Mouse (Mus musculus) cerebellum, postnatal 4 days (tissue): Measurements from ENCODE around the gene Fyco1.
"Not testable (repeated sequence)": the region's sequence is repeated elsewhere in the genome, so short reads cannot be mapped to it uniquely, and the experiment has no call there.

Experiments used
- DNase-seq, 2 experiments: peaks; one replicate each; pipeline ENCODE4 v3.0.0; 2022; ENCODE audit warnings: low spot score in 2 of 2, mixed read lengths in 1 of 2

Gene Fyco1

GRCm38 (mm10) chr9:123814821-123815220 lies 36.9 kb downstream of the Fyco1 start:
- DNase-seq = no peak

- no peak for DNase-seq
Measured at GRCm38 (mm10) chr9:123814326-123814725, 37.4 kb downstream of the Fyco1 start.

DNA sequence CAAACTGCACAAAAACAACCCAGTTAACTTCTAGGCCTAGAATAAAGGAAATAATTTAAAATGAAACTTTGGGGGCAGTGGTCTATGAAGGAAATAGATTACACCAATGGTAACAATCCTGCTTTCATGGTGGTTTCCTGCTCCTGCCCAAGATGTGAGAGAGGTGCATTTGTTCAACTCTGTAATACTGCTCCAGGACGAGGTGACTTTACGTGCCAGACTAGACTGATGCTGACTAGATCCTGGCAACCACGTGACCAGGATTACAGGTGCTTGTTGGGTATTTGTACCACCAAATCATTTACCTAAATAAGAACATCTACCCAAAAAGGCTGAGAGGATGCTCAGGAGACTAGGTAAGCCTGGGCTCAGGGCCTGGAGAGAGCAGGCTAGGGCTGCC lies 39.9 kb downstream of the Fyco1 start:
- no peak for DNase-seq

- no peak for DNase-seq
Measured at GRCm38 (mm10) chr9:123808583-123808982, 43.1 kb downstream of the Fyco1 start.

DNA sequence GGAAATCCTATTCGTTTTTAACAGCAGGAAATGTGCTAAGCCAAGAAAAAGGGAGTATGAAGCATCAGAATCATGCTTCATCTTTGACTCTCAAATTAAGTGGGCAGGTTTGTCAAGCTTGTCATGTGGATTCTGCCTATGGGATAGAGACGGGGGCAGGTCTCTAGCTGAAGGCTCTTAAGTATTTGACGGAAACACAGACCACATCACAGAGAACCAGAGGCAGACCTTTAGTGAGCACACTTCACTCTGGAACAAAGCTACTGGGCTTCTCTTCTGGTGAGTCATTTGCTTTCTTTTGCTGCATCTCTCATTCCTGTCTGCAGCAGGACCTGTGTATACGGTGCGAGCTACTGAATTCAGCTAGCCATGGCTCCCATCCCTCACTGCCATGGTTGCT lies 45.4 kb downstream of the Fyco1 start, which contains the start of gene Cxcr6:
Gene Cxcr6, plus strand, starts transcription at position 209 of the 400 bp plus-strand sequence.
- DNase-seq = no peak

- DNase-seq = no peak
Measured at GRCm38 (mm10) chr9:123805241-123805640, 46.5 kb downstream of the Fyco1 start.

GRCm38 (mm10) chr9:123802896-123803295 lies 48.8 kb downstream of the Fyco1 start:
- DNase-seq = no peak

- no peak for DNase-seq
Measured at GRCm38 (mm10) chr9:123802421-123802820, 49.3 kb downstream of the Fyco1 start.

- DNase-seq = no peak
Measured at GRCm38 (mm10) chr9:123801527-123801926, 50.2 kb downstream of the Fyco1 start.

- peak in 1 of 2 experiments; percentile 30 for DNase-seq
Measured at GRCm38 (mm10) chr9:123796174-123796573, 55.5 kb downstream of the Fyco1 start.

DNA sequence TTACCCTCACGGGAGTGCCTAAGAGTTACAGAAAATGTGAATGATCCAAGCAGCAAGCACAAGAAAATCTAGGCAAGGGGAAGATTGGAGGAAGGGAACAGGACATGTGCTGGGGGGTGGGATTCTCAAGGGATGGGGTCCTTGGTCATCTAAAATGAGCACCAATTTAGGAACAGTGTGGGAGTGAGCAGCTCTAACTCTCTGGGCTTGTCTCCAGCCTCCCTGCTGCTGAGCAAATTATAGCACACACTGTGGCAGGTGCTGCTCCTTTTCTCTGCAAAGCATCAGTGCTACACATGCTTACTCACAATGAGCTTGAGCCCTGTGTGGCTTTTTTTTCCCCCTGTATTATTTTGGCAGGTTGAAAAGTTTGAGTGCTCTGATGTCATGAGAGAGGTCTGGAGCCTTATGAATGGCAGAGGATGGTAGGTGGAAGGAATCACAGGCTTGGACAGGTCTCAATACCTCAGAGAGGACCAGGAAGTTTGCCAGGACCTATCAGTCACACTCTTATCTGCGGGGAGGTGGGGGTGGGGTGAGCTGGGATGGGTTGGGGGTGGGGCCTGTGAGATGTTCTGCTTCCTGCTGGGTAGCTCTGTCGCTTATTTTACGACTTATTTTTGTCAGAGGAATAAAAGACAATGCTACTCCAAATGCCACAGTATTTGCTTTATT lies 62.7 kb downstream of the Fyco1 start:
- no peak for DNase-seq

GRCm38 (mm10) chr9:123773299-123773698 lies 78.4 kb downstream of the Fyco1 start:
- not testable (repeated sequence) for DNase-seq

GRCm38 (mm10) chr9:123769532-123769931 lies 82.2 kb downstream of the Fyco1 start:
- no peak for DNase-seq

DNA sequence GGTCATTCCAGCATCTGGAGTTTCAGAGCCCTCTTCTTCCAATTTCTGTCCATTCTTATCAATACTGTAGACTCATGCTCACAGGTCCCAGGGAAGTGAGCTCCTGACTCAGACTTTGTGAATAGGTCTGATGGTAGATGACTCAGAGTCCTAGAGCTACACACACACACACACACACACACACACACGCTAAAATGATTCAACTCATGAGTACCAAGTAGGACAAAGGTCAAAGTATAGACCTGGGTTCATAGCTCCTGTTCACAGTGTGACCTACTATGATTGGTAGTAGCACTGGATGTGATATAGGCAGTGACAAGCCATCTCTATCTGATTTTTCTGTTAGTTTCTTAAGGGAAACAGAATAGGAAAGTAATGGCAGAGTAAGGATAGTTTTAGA lies 83.3 kb downstream of the Fyco1 start:
- DNase-seq = no peak

DNA sequence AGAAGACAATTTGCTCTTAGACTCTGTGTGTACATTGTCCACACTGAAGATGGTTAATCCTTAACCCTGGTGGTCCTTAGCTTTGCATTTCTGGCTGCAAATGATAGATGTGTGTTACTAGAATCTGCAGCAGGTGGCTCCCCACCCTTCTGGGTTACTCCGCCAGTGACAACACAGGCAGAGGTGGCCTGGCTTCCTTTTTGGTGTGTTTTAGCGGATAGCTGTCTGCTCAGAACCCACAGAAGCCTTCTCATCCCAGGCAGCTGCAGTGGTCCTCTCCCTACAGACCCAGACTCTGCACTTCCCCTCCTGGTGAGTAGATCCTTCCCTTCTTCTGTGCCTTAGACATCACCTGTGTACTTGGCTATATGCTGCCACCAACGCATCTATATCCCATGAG lies 84.7 kb downstream of the Fyco1 start:
- no peak for DNase-seq

DNA sequence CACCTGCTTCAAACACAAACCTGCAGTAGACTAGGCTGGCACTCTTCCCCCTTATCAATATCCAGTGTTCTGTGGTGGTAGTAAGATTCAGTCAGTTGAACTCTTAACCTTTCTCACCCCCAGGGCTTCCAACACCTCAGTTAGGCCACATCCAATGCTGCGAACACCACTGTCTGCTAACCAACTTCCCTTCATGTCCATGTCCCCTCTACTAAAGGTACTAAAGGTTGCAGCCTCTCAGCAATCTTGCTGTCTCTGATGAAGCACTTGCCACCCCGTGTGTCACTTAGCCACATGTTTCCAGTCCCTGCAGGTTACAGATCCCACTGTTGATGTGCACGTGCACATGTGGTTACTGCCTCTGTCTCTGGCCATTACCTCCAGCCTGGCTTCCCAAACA lies 87.9 kb downstream of the Fyco1 start:
- DNase-seq = no peak

- no peak for DNase-seq
Measured at GRCm38 (mm10) chr9:123762886-123763285, 88.8 kb downstream of the Fyco1 start.

DNA sequence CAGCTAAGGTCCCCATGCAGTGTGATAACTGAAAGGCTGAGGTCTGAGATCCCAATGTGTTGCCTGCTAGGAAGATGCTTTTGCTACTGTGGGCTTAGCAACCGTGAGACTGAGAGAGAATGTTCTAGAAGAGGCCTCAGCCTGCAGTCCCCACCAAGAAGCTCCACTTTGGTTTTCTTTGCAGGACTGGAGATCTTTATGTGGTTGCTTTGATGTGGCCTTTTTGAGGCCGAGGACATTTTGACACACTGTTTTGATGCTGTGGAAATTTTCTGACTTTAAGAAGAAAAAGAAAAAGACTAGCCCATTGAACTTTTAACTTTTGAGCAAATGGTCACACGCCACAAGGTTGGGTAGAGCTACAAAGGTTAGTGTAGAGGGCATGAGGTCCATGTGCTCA lies 90.9 kb downstream of the Fyco1 start:
- no peak for DNase-seq

DNA sequence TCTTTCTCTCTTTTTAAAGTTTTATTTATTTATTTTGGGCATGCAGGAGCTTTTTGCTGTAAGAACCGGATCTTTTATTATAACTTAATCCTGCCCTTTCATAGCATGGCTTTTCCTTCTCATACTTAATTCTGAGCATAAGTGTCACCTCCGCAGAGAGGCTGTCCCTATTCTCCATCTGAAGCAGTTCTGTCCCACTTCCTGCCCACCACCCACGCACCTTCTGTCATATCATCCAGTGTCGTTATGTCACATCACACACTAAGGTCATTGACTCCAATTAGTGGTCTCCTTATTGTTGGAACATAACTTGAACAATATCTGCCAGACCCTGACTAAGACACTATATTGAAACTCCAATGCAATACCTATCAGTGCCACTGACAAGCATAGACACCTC lies 93.1 kb downstream of the Fyco1 start:
- DNase-seq = no peak

DNA sequence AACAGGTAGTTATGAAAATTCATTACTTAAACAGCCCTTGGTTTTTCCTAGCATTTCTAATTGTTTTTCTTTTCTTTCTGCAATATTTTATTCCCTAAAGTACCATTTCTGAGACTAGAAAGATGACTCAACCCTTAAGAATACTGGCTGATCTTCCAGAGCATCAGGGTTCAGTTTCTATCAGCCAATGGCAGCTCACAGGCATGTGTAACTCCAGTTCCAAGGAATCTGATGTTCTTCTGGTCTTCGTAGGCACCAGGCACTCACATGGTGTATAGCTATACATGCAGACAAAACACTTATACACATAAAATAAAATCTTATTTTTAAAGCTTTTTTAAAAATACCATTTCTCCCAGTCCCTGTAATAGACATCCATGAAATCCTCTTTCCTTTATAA lies 93.5 kb downstream of the Fyco1 start:
- DNase-seq = no peak

DNA sequence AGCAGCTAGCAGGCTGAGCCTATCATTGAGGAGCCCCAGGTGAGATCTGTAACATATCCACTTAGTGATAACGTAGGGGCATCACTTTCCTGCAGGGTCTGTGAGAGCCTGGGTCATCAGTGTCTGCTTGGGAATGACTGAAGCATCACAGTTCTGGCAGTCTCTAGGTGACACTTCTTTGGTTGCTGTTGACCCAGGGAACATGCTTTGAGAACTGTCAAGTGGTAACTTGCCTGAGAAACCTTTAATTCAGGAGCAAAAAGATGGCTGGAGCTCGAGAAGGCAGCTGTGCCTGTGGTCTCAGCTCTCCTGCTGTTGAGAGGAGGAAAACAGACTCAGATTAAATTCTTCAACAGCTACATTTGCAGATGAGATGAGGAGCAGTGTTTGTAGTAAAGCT lies 94.4 kb downstream of the Fyco1 start:
- DNase-seq = no peak

- DNase-seq = no peak
Measured at GRCm38 (mm10) chr9:123756752-123757151, 94.9 kb downstream of the Fyco1 start.

GRCm38 (mm10) chr9:123754333-123754732 lies 97.4 kb downstream of the Fyco1 start:
- no peak for DNase-seq

DNA sequence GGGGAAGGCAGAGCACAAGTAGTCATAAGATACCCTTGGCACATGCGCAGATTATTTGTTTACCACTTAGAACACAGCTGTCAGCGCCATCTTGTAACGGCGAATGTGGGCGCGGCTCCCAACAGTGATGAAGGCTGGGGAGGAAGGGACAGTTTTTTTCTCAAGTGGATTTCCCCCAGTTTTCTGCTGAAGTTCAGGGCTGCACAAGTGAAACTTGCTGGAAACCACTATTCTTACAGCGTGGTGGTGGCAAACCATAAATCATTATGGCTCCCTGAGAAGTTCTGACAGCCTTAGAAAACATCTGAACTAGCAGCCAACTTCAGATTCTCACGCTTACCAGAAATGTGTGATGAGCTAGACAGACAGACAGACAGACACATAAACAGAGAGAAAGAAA lies 102.0 kb downstream of the Fyco1 start:
- not testable (repeated sequence) for DNase-seq
